Mouse (Mus musculus) liver, adult 2 months (tissue): Measurements from ENCODE around the gene Gpr55.

Source experiments
- CTCF ChIP-seq: fragments of 200-500 bp; IDR thresholded peaks from 2 replicates; pipeline ENCODE4 v1.5.1; 2011; ENCODE audit warnings: low read depth, low read length, control low read depth
- POLR2A ChIP-seq: fragments of 200-500 bp; IDR thresholded peaks from 2 replicates; pipeline ENCODE4 v1.6.1; 2011; ENCODE audit warnings: low read length, control low read depth; ENCODE audit not compliant: insufficient read depth; ENCODE audit errors: extremely low read depth

- no peak for TF ChIP-seq CTCF
- TF ChIP-seq POLR2A: no peak
These were observed 60.1 kb downstream of the Gpr55 start for GRCm38 (mm10) chr1:85900521-85901333.
